Mouse (Mus musculus) adrenal gland, adult 8-10 months (tissue): ENCODE results near the gene Gimap3. TPM values are rescaled to one million over a fixed set of nuclear protein-coding genes. Genes with fewer than 3 reads are reported as not detected.
A peak's percentile ranks its signal among the peaks of the same experiment; 100 is the strongest.

Experiments
- DNase-seq: peaks from one replicate; pipeline ENCODE4 v3.0.0; 2022
- total RNA-seq, 4 experiments: library from RNA; stranded (reverse); gene quantifications; 2 replicates each; pipeline ENCODE4 v1.2.4; 2022

Gene Gimap3
- total RNA-seq, 4 experiments from 2014 or later, result 9.6 to 18.3 (median 13.7) TPM

- DNase-seq, result no peak
These were observed 28.0 kb downstream of the Gimap3 start for GRCm38 (mm10) chr6:48742422-48743351.

GRCm38 (mm10) chr6:48741711-48742206 is 28.9 kb downstream of the Gimap3 start:
- no peak for DNase-seq

- DNase-seq, result no peak
These were observed 29.4 kb downstream of the Gimap3 start for GRCm38 (mm10) chr6:48741273-48741672.

GRCm38 (mm10) chr6:48740501-48741169 is 30.0 kb downstream of the Gimap3 start:
- no peak for DNase-seq

- no peak for DNase-seq
These were observed 30.9 kb downstream of the Gimap3 start for GRCm38 (mm10) chr6:48739780-48740055.

- no peak for DNase-seq
These were observed 31.5 kb downstream of the Gimap3 start, which contains the start of gene Gimap1 for GRCm38 (mm10) chr6:48738961-48739779. TSS of gene Gimap1 (plus strand) at chr6:48739054.

GRCm38 (mm10) chr6:48737688-48738087 is 33.0 kb downstream of the Gimap3 start:
- no peak for DNase-seq

- DNase-seq, result no peak
These were observed 33.6 kb downstream of the Gimap3 start for GRCm38 (mm10) chr6:48737053-48737452.

- DNase-seq, result no peak
These were observed 37.0 kb downstream of the Gimap3 start for GRCm38 (mm10) chr6:48733660-48734059.

- no peak for DNase-seq
These were observed 37.8 kb downstream of the Gimap3 start for GRCm38 (mm10) chr6:48732864-48733304.

GRCm38 (mm10) chr6:48727761-48728160 is 42.9 kb downstream of the Gimap3 start:
- DNase-seq, result no peak

GRCm38 (mm10) chr6:48725476-48725875 is 45.2 kb downstream of the Gimap3 start:
- peak; percentile 42 for DNase-seq

GRCm38 (mm10) chr6:48723468-48723867 is 47.2 kb downstream of the Gimap3 start:
- no peak for DNase-seq

- no peak for DNase-seq
These were observed 50.3 kb downstream of the Gimap3 start for GRCm38 (mm10) chr6:48720326-48720725.

- no peak for DNase-seq
These were observed 52.2 kb downstream of the Gimap3 start, which contains the start of the genes Gm28053 and Gimap7 for GRCm38 (mm10) chr6:48718455-48718854. TSS of gene Gm28053 (plus strand) at chr6:48718607. TSS of gene Gimap7 (plus strand) at chr6:48718621.

Other genes with a start within 250 kb of the Gimap3 start
- gene Atp6v0e2, start 233.2 kb downstream of the Gimap3 start, total RNA-seq, result 100 to 1,000 TPM; 100 to 130 (median 113) TPM
- 10 to 100 TPM; 45.6 to 49.5 (median 49.1) TPM for gene Lrrc61, start 216.1 kb downstream of the Gimap3 start, total RNA-seq
- 100 to 1,000 TPM in 1 of 4 experiments, 10 to 100 TPM in 3; 68.8 to 138 (median 88.5) TPM for gene Rarres2, start 198.1 kb downstream of the Gimap3 start, total RNA-seq
- not detected for gene Gm45021, start 181.2 kb downstream of the Gimap3 start, total RNA-seq
- gene Repin1, start 177.0 kb downstream of the Gimap3 start, total RNA-seq, result 10 to 100 TPM; 59.1 to 84.5 (median 79.5) TPM
- gene Gm44965, start 176.9 kb downstream of the Gimap3 start, total RNA-seq, result 1 to 10 TPM in 3 of 4 experiments, not detected in 1; 1.8 to 7.7 (median 2.6) TPM
- 10 to 100 TPM; 10.8 to 14.9 (median 13.4) TPM for gene Zfp775, start 168.8 kb downstream of the Gimap3 start, total RNA-seq
- gene AI854703, start 144.1 kb downstream of the Gimap3 start, total RNA-seq, result 1 to 10 TPM; 1.9 to 6.3 (median 4.1) TPM
- 10 to 100 TPM in 2 of 4 experiments, 1 to 10 TPM in 2; 9.1 to 15.2 (median 11.7) TPM for gene Gimap8, start 123.6 kb downstream of the Gimap3 start, total RNA-seq
- 1 to 10 TPM; 6.9 to 8.3 (median 7.0) TPM for gene Gimap9, start 94.7 kb downstream of the Gimap3 start, total RNA-seq
- gene Gimap4, start 86.3 kb downstream of the Gimap3 start, total RNA-seq, result 10 to 100 TPM; 29.1 to 56.5 (median 49.4) TPM
- 10 to 100 TPM; 53.5 to 89.6 (median 66.6) TPM for gene Gimap6, start 62.6 kb downstream of the Gimap3 start, total RNA-seq
- gene Gm28053, start 52.2 kb downstream of the Gimap3 start, total RNA-seq, result 1 to 10 TPM; 1.9 to 6.3 (median 3.6) TPM
- under 1 TPM in 3 of 4 experiments, not detected in 1; 0.28 to 0.83 (median 0.52) TPM for gene Gimap7, start 52.2 kb downstream of the Gimap3 start, total RNA-seq
- gene Gimap1, start 31.8 kb downstream of the Gimap3 start, total RNA-seq, result 10 to 100 TPM in 3 of 4 experiments, 1 to 10 TPM in 1; 7.4 to 18.7 (median 11.0) TPM
- gene Gimap5, start 24.7 kb downstream of the Gimap3 start, total RNA-seq, result 10 to 100 TPM; 13.9 to 22.5 (median 16.9) TPM
- gene Tmem176a, start 70.1 kb upstream of the Gimap3 start, total RNA-seq, result 100 to 1,000 TPM; 404 to 478 (median 432) TPM
- 100 to 1,000 TPM; 722 to 872 (median 775) TPM for gene Tmem176b, start 70.6 kb upstream of the Gimap3 start, total RNA-seq
- gene Aoc1, start 102.0 kb upstream of the Gimap3 start, total RNA-seq, result not detected
- not detected for gene 1600015I10Rik, start 159.0 kb upstream of the Gimap3 start, total RNA-seq
- gene Doxl2, start 204.1 kb upstream of the Gimap3 start, total RNA-seq, result under 1 TPM in 1 of 4 experiments, not detected in 3; 0.24 TPM
- gene Svs1, start 216.0 kb upstream of the Gimap3 start, total RNA-seq, result under 1 TPM in 2 of 4 experiments, not detected in 2; 0.14 to 0.32 TPM